Mouse (Mus musculus): Measurements from ENCODE around the gene Gm8994. TPM values are rescaled to one million over a fixed set of nuclear protein-coding genes. Genes with fewer than 3 reads are reported as not detected.
"Not testable (repeated sequence)": the region's sequence is repeated elsewhere in the genome, so short reads cannot be mapped to it uniquely, and the experiment has no call there.

Gene Gm8994
- total RNA-seq (2021) (not detected), polyA plus RNA-seq (2012; rRNA removed) (not detected in 2 replicates)
- long read RNA-seq, result 0 reads

DNA sequence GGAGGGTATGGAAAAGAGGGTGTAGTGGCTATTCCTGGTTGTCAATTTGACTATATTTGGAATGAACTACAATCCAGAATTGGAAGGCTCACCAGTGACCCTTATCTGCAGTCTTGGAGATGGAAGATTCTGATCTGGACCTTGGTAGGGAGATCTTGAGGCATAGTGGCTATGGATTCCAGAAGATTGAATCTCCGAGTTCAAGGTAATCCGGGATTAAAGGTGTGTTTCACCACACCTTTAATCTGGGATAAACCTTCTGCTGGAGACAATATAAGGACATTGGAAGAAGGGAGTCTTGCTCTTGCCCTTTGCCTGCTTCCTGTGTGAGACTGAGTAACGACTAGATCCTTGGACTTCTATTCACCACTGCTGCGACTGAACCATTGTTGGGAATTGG is at the start of gene Gm8994:
Gene Gm8994, plus strand, starts transcription at position 301 of the 400 bp plus-strand sequence.
- H3K79me2 ChIP-seq (replicated peaks; ENCODE audit: control insufficient read depth, insufficient read depth, low read length); H3K27ac ChIP-seq; H3K36me3 ChIP-seq (ENCODE audit: control insufficient read depth, insufficient read depth, low read length); H3K4me3 ChIP-seq; DNase-seq; H3K4me1 ChIP-seq (ENCODE audit: control insufficient read depth, insufficient read depth, low read length); H3K27me3 ChIP-seq (ENCODE audit: control insufficient read depth, insufficient read depth, low read length); intact Hi-C loops (cut with DNase I); H3K9ac ChIP-seq (ENCODE audit: low read depth, low read length): not testable (repeated sequence)
- WGBS, result 90% methylated on average over 4 of the region's 4 CpGs

GRCm38 (mm10) chr6:136277685-136278084 is 49.7 kb upstream of the Gm8994 start:
- Histone ChIP-seq H3K4me1 (ENCODE audit: control insufficient read depth, insufficient read depth, low read length) (no peaks in the 10 kb centered on the region), H3K79me2 (replicated peaks; ENCODE audit: control insufficient read depth, insufficient read depth, low read length) (no peaks in the 10 kb centered on the region), H3K9ac (ENCODE audit: low read depth, low read length) (no peak overlapping the region), H3K36me3 (ENCODE audit: control insufficient read depth, insufficient read depth, low read length) (no peaks in the 10 kb centered on the region), H3K27me3 (ENCODE audit: control insufficient read depth, insufficient read depth, low read length) (no peaks in the 10 kb centered on the region), H3K4me3 (no peak overlapping the region), H3K27ac (no peak overlapping the region)
- TF ChIP-seq POLR2A (IDR thresholded peaks at IDR 0.05; ENCODE audit: insufficient read depth, low read depth, low read length) (no peak), CTCF (IDR thresholded peaks at IDR 0.05) (no peak)
- DNase-seq, result no peak
- intact Hi-C loops (cut with DNase I), result no loop called here
- 69% methylated on average over 4 of the region's 4 CpGs for WGBS

- TF ChIP-seq EP300 (IDR thresholded peaks at IDR 0.05; ENCODE audit: insufficient read depth, low read depth, low read length) (no peak), CTCF (IDR thresholded peaks at IDR 0.05) (no peak), POLR2A (IDR thresholded peaks at IDR 0.05; ENCODE audit: insufficient read depth, low read depth, low read length) (no peak)
- Histone ChIP-seq H3K36me3 (ENCODE audit: control insufficient read depth, insufficient read depth, low read length) (no peaks in the 10 kb centered on the region), H3K9ac (ENCODE audit: low read depth, low read length) (no peak overlapping the region), H3K27ac (no peak overlapping the region), H3K4me3 (no peak overlapping the region), H3K27me3 (ENCODE audit: control insufficient read depth, insufficient read depth, low read length) (no peaks in the 10 kb centered on the region), H3K4me1 (ENCODE audit: control insufficient read depth, insufficient read depth, low read length) (no peaks in the 10 kb centered on the region), H3K79me2 (replicated peaks; ENCODE audit: control insufficient read depth, insufficient read depth, low read length) (no peaks in the 10 kb centered on the region)
- 68% methylated on average over 8 of the region's 8 CpGs for WGBS
- intact Hi-C loops (cut with DNase I), result no loop called here
- DNase-seq, result no peak
Measured at GRCm38 (mm10) chr6:136284565-136284964, 42.8 kb upstream of the Gm8994 start.

- Histone ChIP-seq H3K79me2 (replicated peaks; ENCODE audit: control insufficient read depth, insufficient read depth, low read length) (no peaks in the 10 kb centered on the region), H3K4me1 (ENCODE audit: control insufficient read depth, insufficient read depth, low read length) (no peaks in the 10 kb centered on the region), H3K4me3 (no peak overlapping the region), H3K9ac (ENCODE audit: low read depth, low read length) (no peak overlapping the region), H3K36me3 (ENCODE audit: control insufficient read depth, insufficient read depth, low read length) (no peaks in the 10 kb centered on the region), H3K27me3 (ENCODE audit: control insufficient read depth, insufficient read depth, low read length) (no peaks in the 10 kb centered on the region), H3K27ac (no peak overlapping the region)
- 46% methylated on average over 11 of the region's 11 CpGs for WGBS
- DNase-seq, result no peak
- intact Hi-C loops (cut with DNase I), result no loop called here
- TF ChIP-seq CTCF (IDR thresholded peaks at IDR 0.05), result no peak
- TF ChIP-seq EP300 (IDR thresholded peaks at IDR 0.05; ENCODE audit: insufficient read depth, low read depth, low read length), result no peak
- no peak for TF ChIP-seq POLR2A (IDR thresholded peaks at IDR 0.05; ENCODE audit: insufficient read depth, low read depth, low read length)
Measured at GRCm38 (mm10) chr6:136286180-136286579, 41.2 kb upstream of the Gm8994 start.

DNA sequence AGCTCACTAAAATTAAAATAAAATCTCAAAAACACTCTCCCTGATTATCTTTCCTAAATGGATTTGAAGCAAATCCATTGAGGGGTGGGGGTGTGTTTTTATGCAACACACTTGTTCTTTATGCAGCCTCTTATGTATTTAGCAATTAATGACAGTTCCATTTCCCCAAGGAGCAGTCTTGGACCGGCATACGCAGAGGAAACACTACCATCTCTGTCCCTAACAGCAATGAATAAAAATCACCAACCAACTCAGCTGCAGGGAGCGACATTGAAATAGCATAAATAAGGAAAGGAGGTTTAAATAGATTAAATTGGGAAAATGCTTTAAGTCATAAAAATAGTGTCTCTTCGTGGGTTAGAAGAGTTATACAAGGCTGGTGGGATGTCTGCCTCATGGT is 40.8 kb upstream of the Gm8994 start:
- intact Hi-C loops (cut with DNase I), result no loop called here

DNA sequence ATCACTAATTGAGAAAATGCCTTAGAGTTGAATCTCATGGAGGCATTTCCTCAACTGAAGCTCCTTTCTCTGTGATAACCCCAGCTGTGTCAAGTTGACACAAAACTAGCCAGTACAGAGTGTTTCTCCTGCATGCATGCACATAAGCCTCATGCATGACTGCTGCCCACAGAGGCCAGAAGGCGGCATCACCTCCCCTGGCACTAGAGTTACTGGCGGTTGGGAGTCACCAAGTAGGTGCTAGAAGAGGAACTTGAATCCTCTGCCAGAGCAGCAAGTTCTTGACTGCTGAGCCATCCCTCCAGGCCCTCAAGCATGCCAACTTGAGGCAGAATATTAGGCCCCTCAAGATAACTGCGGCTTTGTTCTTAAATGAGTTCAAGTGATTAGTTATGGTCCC is 35.9 kb upstream of the Gm8994 start:
- no peaks in the 10 kb centered on the region for H3K27me3 ChIP-seq (ENCODE audit: control insufficient read depth, insufficient read depth, low read length)
- 89% methylated on average over 3 of the region's 3 CpGs for WGBS
- H3K27ac ChIP-seq, result no peak overlapping the region
- DNase-seq, result no peak
- no peak for TF ChIP-seq CTCF (IDR thresholded peaks at IDR 0.05)
- TF ChIP-seq EP300 (IDR thresholded peaks at IDR 0.05; ENCODE audit: insufficient read depth, low read depth, low read length), result no peak
- no peak for TF ChIP-seq POLR2A (IDR thresholded peaks at IDR 0.05; ENCODE audit: insufficient read depth, low read depth, low read length)
- intact Hi-C loops (cut with DNase I), result no loop called here
- no peaks in the 10 kb centered on the region for H3K36me3 ChIP-seq (ENCODE audit: control insufficient read depth, insufficient read depth, low read length)
- no peaks in the 10 kb centered on the region for H3K79me2 ChIP-seq (replicated peaks; ENCODE audit: control insufficient read depth, insufficient read depth, low read length)
- no peaks in the 10 kb centered on the region for H3K4me1 ChIP-seq (ENCODE audit: control insufficient read depth, insufficient read depth, low read length)
- no peak overlapping the region for H3K4me3 ChIP-seq
- H3K9ac ChIP-seq (ENCODE audit: low read depth, low read length), result no peak overlapping the region

More for the DNA sequence above, 40.8 kb upstream of the Gm8994 start:
- no peak overlapping the region for H3K4me3 ChIP-seq
- no peak for DNase-seq
- H3K36me3 ChIP-seq (ENCODE audit: control insufficient read depth, insufficient read depth, low read length), result no peaks in the 10 kb centered on the region
- no peaks in the 10 kb centered on the region for H3K4me1 ChIP-seq (ENCODE audit: control insufficient read depth, insufficient read depth, low read length)
- no peaks in the 10 kb centered on the region for H3K27me3 ChIP-seq (ENCODE audit: control insufficient read depth, insufficient read depth, low read length)
- no peak overlapping the region for H3K27ac ChIP-seq
- no peaks in the 10 kb centered on the region for H3K79me2 ChIP-seq (replicated peaks; ENCODE audit: control insufficient read depth, insufficient read depth, low read length)
- WGBS, result 67% methylated on average over 4 of the region's 4 CpGs
- no peak for TF ChIP-seq POLR2A (IDR thresholded peaks at IDR 0.05; ENCODE audit: insufficient read depth, low read depth, low read length)
- no peak for TF ChIP-seq EP300 (IDR thresholded peaks at IDR 0.05; ENCODE audit: insufficient read depth, low read depth, low read length)
- TF ChIP-seq CTCF (IDR thresholded peaks at IDR 0.05), result no peak
- H3K9ac ChIP-seq (ENCODE audit: low read depth, low read length), result no peak overlapping the region
